Mouse (Mus musculus) CH12.LX (cell line): ENCODE data around the gene Pias4. TPM values are rescaled to one million over a fixed set of nuclear protein-coding genes. Genes with fewer than 3 reads are reported as not detected.

Experiments
- DNase-seq: peaks from one replicate; pipeline ENCODE4 v3.0.0-alpha.2; 2013; ENCODE audit errors: extremely low read depth
- H3K27ac ChIP-seq: 2 replicates; pipeline ENCODE4 v1.5.1; 2012; ENCODE audit warnings: low read depth, mild to moderate bottlenecking, control low read depth, moderate library complexity; ENCODE audit not compliant: insufficient read depth
- H3K27me3 ChIP-seq: replicated peaks from 2 replicates; pipeline ENCODE3; 2012; ENCODE audit warnings: inconsistent platforms
- H3K36me3 ChIP-seq, 2 experiments: replicated peaks in 1 of 2; 2 replicates each; pipeline versions ENCODE3 to v1.6.1; 2012; ENCODE audit warnings: inconsistent platforms in 1 of 2, low read length in 1 of 2, mild to moderate bottlenecking in 1 of 2, mixed read lengths in 1 of 2, moderate library complexity in 1 of 2; ENCODE audit not compliant: control insufficient read depth in 1 of 2, insufficient read depth in 1 of 2
- H3K4me1 ChIP-seq, 2 experiments: 2 replicates each; pipeline ENCODE4 v1.6.1; 2012; ENCODE audit warnings: inconsistent platforms in 1 of 2, moderate library complexity in 1 of 2; ENCODE audit not compliant: insufficient read depth in 2 of 2, control insufficient read depth in 1 of 2
- H3K4me2 ChIP-seq: 2 replicates; pipeline ENCODE4 v1.6.1; 2012; ENCODE audit warnings: low read depth, mild to moderate bottlenecking, control low read depth; ENCODE audit not compliant: poor library complexity, insufficient read depth, severe bottlenecking
- H3K4me3 ChIP-seq, 3 experiments: fragments of 150-350 bp in 1 of 3; sonication (generic) in 1 of 3; replicated peaks in 1 of 3; 2 replicates each; pipeline versions ENCODE3 to v1.5.1; 2011 to 2012; ENCODE audit warnings: low read depth in 2 of 3, low read length in 2 of 3, mild to moderate bottlenecking in 2 of 3, moderate library complexity in 2 of 3, control low read depth in 1 of 3, improper control_type of control experiment in 1 of 3, inconsistent platforms in 1 of 3, mixed read lengths in 1 of 3; ENCODE audit not compliant: poor library complexity in 1 of 3
- H3K79me2 ChIP-seq: replicated peaks from 2 replicates; pipeline ENCODE4 v1.6.1; 2012; ENCODE audit warnings: mild to moderate bottlenecking, moderate library complexity; ENCODE audit not compliant: control insufficient read depth, poor library complexity, insufficient read depth, severe bottlenecking; ENCODE audit errors: extremely low read depth
- H3K9ac ChIP-seq: 2 replicates; pipeline ENCODE4 v1.6.1; 2012; ENCODE audit warnings: low read depth, mild to moderate bottlenecking, control low read depth, moderate library complexity; ENCODE audit not compliant: insufficient read depth
- H3K9me3 ChIP-seq: replicated peaks from 2 replicates; pipeline ENCODE3; 2012; ENCODE audit warnings: low read length, inconsistent platforms, mixed read lengths
- BHLHE40 ChIP-seq: IDR thresholded peaks from 2 replicates; pipeline ENCODE4 v1.6.1; 2011; ENCODE audit warnings: mild to moderate bottlenecking, low read depth, low read length, improper control_type of control experiment
- CHD1 ChIP-seq: IDR thresholded peaks from 2 replicates; pipeline ENCODE4 v1.6.1; 2012; ENCODE audit warnings: low read depth, low read length, improper control_type of control experiment, inconsistent platforms
- CHD2 ChIP-seq: IDR thresholded peaks from 2 replicates; pipeline ENCODE4 v1.6.1; 2011; ENCODE audit warnings: low read length, improper control_type of control experiment
- CTCF ChIP-seq, 2 experiments: IDR thresholded peaks in 1 of 2; conservative IDR thresholded peaks in 1 of 2; 2 replicates each; pipeline ENCODE4 v1.5.1; 2011 to 2012; ENCODE audit warnings: low read depth in 2 of 2, low read length in 2 of 2, improper control_type of control experiment in 1 of 2, inconsistent platforms in 1 of 2, mild to moderate bottlenecking in 1 of 2, moderate library complexity in 1 of 2
- E2F4 ChIP-seq: IDR thresholded peaks from 2 replicates; pipeline ENCODE4 v1.6.1; 2011; ENCODE audit warnings: low read depth, low read length, improper control_type of control experiment; ENCODE audit not compliant: insufficient replicate concordance
- ELF1 ChIP-seq: IDR thresholded peaks from 2 replicates; pipeline ENCODE4 v1.6.1; 2014; ENCODE audit warnings: low read depth, mild to moderate bottlenecking, inconsistent platforms, low read length, improper control_type of control experiment
- EP300 ChIP-seq: IDR thresholded peaks from 2 replicates; pipeline ENCODE4 v1.6.1; 2011; ENCODE audit warnings: low read length, improper control_type of control experiment
- ETS1 ChIP-seq: conservative IDR thresholded peaks from 2 replicates; pipeline ENCODE4 v1.6.1; 2012; ENCODE audit warnings: low read depth, mild to moderate bottlenecking, inconsistent platforms, low read length, improper control_type of control experiment, moderate library complexity
- GABPA ChIP-seq: IDR thresholded peaks from 2 replicates; pipeline ENCODE4 v1.6.1; 2012; ENCODE audit warnings: low read depth, low read length, improper control_type of control experiment, inconsistent platforms; ENCODE audit not compliant: insufficient replicate concordance
- HCFC1 ChIP-seq: IDR thresholded peaks from 2 replicates; pipeline ENCODE4 v1.6.1; 2012; ENCODE audit warnings: low read depth, mild to moderate bottlenecking, inconsistent platforms, low read length, improper control_type of control experiment
- IRF4 ChIP-seq: IDR thresholded peaks from 2 replicates; pipeline ENCODE4 v1.6.1; 2014; ENCODE audit warnings: low read depth, mild to moderate bottlenecking, inconsistent platforms, low read length, improper control_type of control experiment
- JUN ChIP-seq: IDR thresholded peaks from 2 replicates; pipeline ENCODE4 v1.6.1; 2011; ENCODE audit warnings: low read depth, mild to moderate bottlenecking, low read length, improper control_type of control experiment, moderate library complexity; ENCODE audit not compliant: insufficient read depth
- KAT2A ChIP-seq: IDR thresholded peaks from 2 replicates; pipeline ENCODE4 v1.6.1; 2012; ENCODE audit warnings: low read length, improper control_type of control experiment, inconsistent platforms; ENCODE audit not compliant: insufficient replicate concordance
- MAX ChIP-seq: IDR thresholded peaks from 2 replicates; pipeline ENCODE4 v1.6.1; 2011; ENCODE audit warnings: low read length, improper control_type of control experiment
- MXI1 ChIP-seq: IDR thresholded peaks from 2 replicates; pipeline ENCODE4 v1.6.1; 2011; ENCODE audit warnings: mild to moderate bottlenecking, low read depth, low read length, improper control_type of control experiment
- MYC ChIP-seq: IDR thresholded peaks from 2 replicates; pipeline ENCODE4 v1.6.1; 2011; ENCODE audit warnings: low read depth, mild to moderate bottlenecking, improper control_type of control experiment, low read length
- NELFE ChIP-seq: IDR thresholded peaks from 2 replicates; pipeline ENCODE4 v1.6.1; 2011; ENCODE audit warnings: low read depth, low read length, improper control_type of control experiment
- PAX5 ChIP-seq: IDR thresholded peaks from 2 replicates; pipeline ENCODE4 v1.6.1; 2012; ENCODE audit warnings: low read length, inconsistent platforms, mixed read lengths
- POLR2A ChIP-seq: IDR thresholded peaks from 2 replicates; pipeline ENCODE4 v1.6.1; 2011; ENCODE audit warnings: low read depth, mild to moderate bottlenecking, improper control_type of control experiment, low read length
- RAD21 ChIP-seq: IDR thresholded peaks from 2 replicates; pipeline ENCODE4 v1.6.1; 2011; ENCODE audit warnings: low read depth, mild to moderate bottlenecking, low read length, improper control_type of control experiment, moderate library complexity
- RCOR1 ChIP-seq: conservative IDR thresholded peaks from 2 replicates; pipeline ENCODE4 v1.6.1; 2012; ENCODE audit warnings: low read depth, mild to moderate bottlenecking, inconsistent platforms, low read length, improper control_type of control experiment
- SIN3A ChIP-seq: IDR thresholded peaks from 2 replicates; pipeline ENCODE4 v1.6.1; 2012; ENCODE audit warnings: low read length, improper control_type of control experiment, inconsistent platforms
- SMC3 ChIP-seq: IDR thresholded peaks from 2 replicates; pipeline ENCODE4 v1.6.1; 2011; ENCODE audit warnings: low read depth, low read length, improper control_type of control experiment
- TBP ChIP-seq: conservative IDR thresholded peaks from 2 replicates; pipeline ENCODE4 v1.6.1; 2011; ENCODE audit warnings: low read depth, low read length, improper control_type of control experiment
- TCF12 ChIP-seq: IDR thresholded peaks from 2 replicates; pipeline ENCODE4 v1.6.1; 2014; ENCODE audit warnings: low read depth, mild to moderate bottlenecking, inconsistent platforms, low read length, improper control_type of control experiment
- UBTF ChIP-seq: IDR thresholded peaks from 2 replicates; pipeline ENCODE4 v1.6.1; 2012; ENCODE audit warnings: low read depth, mild to moderate bottlenecking, inconsistent platforms, low read length, improper control_type of control experiment, moderate library complexity
- ZC3H11A ChIP-seq: IDR thresholded peaks from 2 replicates; pipeline ENCODE4 v1.6.1; 2012; ENCODE audit warnings: low read depth, mild to moderate bottlenecking, inconsistent platforms, low read length, improper control_type of control experiment
- ZNF384 ChIP-seq: IDR thresholded peaks from 2 replicates; pipeline ENCODE4 v1.6.1; 2012; ENCODE audit warnings: low read depth, low read length, improper control_type of control experiment, inconsistent platforms
- dilution Hi-C: fragments of 300-500 bp; cut with MboI; formaldehyde crosslinking; loops from 2 replicates; pipeline ENCODE4 v1.14.3; 2020; ENCODE audit warnings: low sequenced_read_pairs; ENCODE audit not compliant: extremely low pct_unique_long_range_greater_than_20kb, extremely low pct_ligation_motif_present
- in situ Hi-C: fragments of 300-500 bp; cut with MboI; formaldehyde crosslinking; loops from 3 replicates; pipeline ENCODE4 v1.14.3; 2019; ENCODE audit warnings: low sequenced_read_pairs, low pct_ligation_motif_present, low pct_unique_long_range_greater_than_20kb, mixed read lengths
- polyA plus RNA-seq: library from polyadenylated mRNA; unstranded; fragments of >175 nt; gene quantifications from 2 replicates; pipeline ENCODE4 v1.2.1, GENCODE M21; 2012; ENCODE audit warnings: low read depth; ENCODE audit not compliant: insufficient read length
- total RNA-seq, 2 experiments: library from RNA; depleted of rRNA; stranded (reverse); fragments of 300-350 nt in 1 of 2; fragments of >200 nt in 1 of 2; gene quantifications; 2 replicates each; pipeline ENCODE4 v1.2.3; 2012 to 2014

Pias4 gene
- total and polyA plus RNA-seq, 3 experiments = 15.3 to 33.5 (median 26.6) TPM

GRCm38 (mm10) chr10:81136706-81137231 is 31.0 kb downstream of the Pias4 start:
- no peaks in the 10 kb centered on the region for H3K9me3 ChIP-seq
- dilution Hi-C loops (no loop called here), in situ Hi-C loops (no loop called here)
- H3K4me3 ChIP-seq = peak overlapping the region; percentile 81 to 87 (median 81)
- H3K27ac ChIP-seq = peak overlapping the region; percentile 79
- peak; percentile 54 for DNase-seq
- peaks cover 0 to 17% of the 10 kb centered on the region in 2 experiments for H3K36me3 ChIP-seq
- peak overlapping the region; percentile 100 for H3K9ac ChIP-seq
- H3K27me3 ChIP-seq = no peaks in the 10 kb centered on the region
- TF ChIP-seq CHD1 (peak; percentile 17; the same call in 1 of the 2 replicates), POLR2A (peak; percentile 41; the same call in 1 of the 2 replicates), BHLHE40 (peak; percentile 67), MXI1 (0 out of 2 replicates have a peak, but pooled peaks have one; percentile 29), ELF1 (no peak), CTCF (conservative IDR thresholded peaks at IDR 0.05 in 1 of 2, IDR thresholded peaks at IDR 0.05 in 1 of 2; ENCODE audit: low read depth in 2 of 2, low read length in 2 of 2) (no peak), SIN3A (peak; percentile 67; the same call in 1 of the 2 replicates), MYC (0 out of 2 replicates have a peak, but pooled peaks have one; percentile 2)
- TF ChIP-seq, all 38 proteins: peak for 6
- Histone ChIP-seq H3K4me2 (peak overlapping the region; percentile 26; the same call in 1 of the 2 replicates), H3K79me2 (peaks cover 39% of the 10 kb centered on the region), H3K4me1 (peaks cover 16 to 46% of the 10 kb centered on the region in 2 experiments)

- H3K9ac ChIP-seq = peak overlapping the region; percentile 100
- dilution Hi-C loops (no loop called here), in situ Hi-C loops (no loop called here)
- peaks cover 32% of the 10 kb centered on the region for H3K79me2 ChIP-seq
- peaks cover 0 to 11% of the 10 kb centered on the region in 2 experiments for H3K36me3 ChIP-seq
- peak overlapping the region; percentile 18; the same call in 1 of the 2 replicates for H3K27ac ChIP-seq
- peak overlapping the region; percentile 93 for H3K4me2 ChIP-seq
- peaks cover 12 to 40% of the 10 kb centered on the region in 2 experiments for H3K4me1 ChIP-seq
- H3K27me3 ChIP-seq = no peaks in the 10 kb centered on the region
- DNase-seq = peak; percentile 59
- TF ChIP-seq JUN (no peak), CTCF (conservative IDR thresholded peaks at IDR 0.05 in 1 of 2, IDR thresholded peaks at IDR 0.05 in 1 of 2; ENCODE audit: low read depth in 2 of 2, low read length in 2 of 2) (no peak), IRF4 (no peak; the same call in 1 of the 2 replicates), E2F4 (no peak), NELFE (peak; percentile 46; the same call in 1 of the 2 replicates), EP300 (no peak), UBTF (peak; percentile 52; the same call in 1 of the 2 replicates), PAX5 (no peak), MAX (no peak), CHD2 (no peak), BHLHE40 (no peak), SIN3A (no peak), CHD1 (peak; percentile 29; the same call in 1 of the 2 replicates), POLR2A (peak; percentile 52; the same call in 1 of the 2 replicates), MXI1 (peak; percentile 67; the same call in 1 of the 2 replicates), ZNF384 (no peak; the same call in 1 of the 2 replicates), ELF1 (peak; percentile 74), TBP (no peak), HCFC1 (peak; percentile 43), ZC3H11A (no peak), GABPA (no peak), SMC3 (no peak), RCOR1 (no peak), KAT2A (no peak), RAD21 (no peak), ETS1 (no peak), TCF12 (peak; percentile 11; the same call in 1 of the 2 replicates)
- H3K9me3 ChIP-seq = no peaks in the 10 kb centered on the region
- H3K4me3 ChIP-seq = peak overlapping the region; percentile 81 to 87 (median 81)
Observed at GRCm38 (mm10) chr10:81135831-81136705, 31.7 kb downstream of the Pias4 start.
